Mouse (Mus musculus): ENCODE measurements at regions not wholly inside any gene's neighbourhood (a gene's known extent, or its start where the extent isn't known, plus 50 kb on each side); places are given as distances from the start of the nearest gene placed in this dataset.

DNA sequence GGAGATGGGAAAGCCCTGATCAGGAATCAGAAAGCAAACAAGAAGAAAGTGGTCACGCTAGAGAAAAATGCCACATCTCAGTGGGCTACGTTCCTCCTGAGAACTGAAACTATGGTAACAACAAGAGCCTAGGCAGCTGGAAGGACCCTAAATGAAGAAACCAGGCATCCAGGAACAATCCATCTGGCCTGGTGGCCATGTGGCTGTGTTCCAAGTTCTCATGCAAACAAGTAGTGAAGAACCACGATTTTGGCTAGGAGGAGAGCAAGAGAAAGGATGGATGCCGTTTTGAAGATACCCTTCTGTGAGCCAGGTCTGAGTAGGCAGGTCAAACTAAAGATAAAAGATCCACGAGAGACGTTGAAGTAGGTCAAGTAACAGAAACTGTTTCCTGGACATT is 1613.6 kb upstream of the Gm6569 start:
- Histone ChIP-seq H3K27ac (ENCODE audit: low read depth, low read length) (no peak overlapping the region), H3K4me3 (ENCODE audit: low read depth, low read length) (no peak overlapping the region)

DNA sequence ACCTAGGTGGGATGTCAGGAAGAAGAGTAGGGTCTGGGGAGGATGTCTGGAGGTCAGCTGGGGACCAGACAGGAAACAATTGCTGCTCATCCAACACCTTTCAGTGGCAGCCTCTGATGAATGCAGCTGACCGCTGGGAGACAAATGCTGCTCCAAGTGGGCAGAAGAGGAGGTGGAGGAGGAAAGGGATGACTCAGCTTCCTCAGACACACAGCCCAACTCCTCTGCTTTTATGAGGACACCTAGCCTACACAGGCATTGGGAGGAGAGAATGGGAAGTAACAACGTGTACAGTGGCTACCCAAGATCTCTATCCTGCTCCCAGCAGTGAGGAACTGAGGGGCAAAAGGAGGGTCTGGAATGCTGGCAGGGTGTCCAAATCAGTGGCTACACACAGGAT is 1602.0 kb upstream of the Gm6569 start:
- H3K27me3 ChIP-seq (replicated peaks; ENCODE audit: control insufficient read depth, insufficient read depth, low read length): no peaks in the 10 kb centered on the region
- H3K4me1 ChIP-seq (replicated peaks; ENCODE audit: control insufficient read depth, insufficient read depth, low read length): no peaks in the 10 kb centered on the region
- no peak overlapping the region for H3K27ac ChIP-seq (ENCODE audit: low read depth, low read length)
- H3K4me2 ChIP-seq: no peak overlapping the region
- no peaks in the 10 kb centered on the region for H3K36me3 ChIP-seq (ENCODE audit: control insufficient read depth, insufficient read depth, low read length)
- 49% methylated on average over 2 of the region's 2 CpGs for WGBS
- no peaks in the 10 kb centered on the region for H3K9me3 ChIP-seq (ENCODE audit: control insufficient read depth, low read length)
- no peak overlapping the region for H3K9ac ChIP-seq (ENCODE audit: low read depth, low read length)
- DNase-seq (ENCODE audit: low spot score) (no peak), ATAC-seq (replicated peaks; ENCODE audit: low FRiP score) (no peak)
- no peak overlapping the region for H3K4me3 ChIP-seq (ENCODE audit: low read depth, low read length)

More for the DNA sequence above, 1613.6 kb upstream of the Gm6569 start:
- no peak for ATAC-seq (replicated peaks; ENCODE audit: low FRiP score)
- no peak overlapping the region for H3K4me2 ChIP-seq
- no peaks in the 10 kb centered on the region for H3K9me3 ChIP-seq (ENCODE audit: control insufficient read depth, low read length)
- DNase-seq (ENCODE audit: low spot score): no peak
- no peaks in the 10 kb centered on the region for H3K27me3 ChIP-seq (replicated peaks; ENCODE audit: control insufficient read depth, insufficient read depth, low read length)
- WGBS: 70% methylated on average over 6 of the region's 6 CpGs
- no peaks in the 10 kb centered on the region for H3K36me3 ChIP-seq (ENCODE audit: control insufficient read depth, insufficient read depth, low read length)
- no peak overlapping the region for H3K9ac ChIP-seq (ENCODE audit: low read depth, low read length)
- no peaks in the 10 kb centered on the region for H3K4me1 ChIP-seq (replicated peaks; ENCODE audit: control insufficient read depth, insufficient read depth, low read length)

DNA sequence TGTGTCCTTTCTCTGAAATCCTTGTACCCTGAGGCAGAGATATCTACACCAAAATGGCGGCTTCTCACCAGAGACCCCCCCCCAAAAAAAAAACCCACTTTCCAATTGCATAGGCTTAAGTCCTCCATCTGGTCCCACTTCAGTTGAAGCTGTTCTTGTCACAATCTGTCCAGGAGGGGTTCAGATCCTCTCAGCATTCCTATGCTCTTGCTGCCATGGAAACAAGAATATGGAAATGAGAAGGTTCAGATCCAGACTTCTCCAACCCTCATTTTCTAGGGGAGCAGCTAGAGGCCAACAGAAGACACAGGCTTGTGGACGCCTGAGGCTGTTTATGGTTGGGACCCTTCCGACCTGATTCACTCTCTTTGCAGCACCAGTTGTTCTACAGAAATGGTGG is 1569.7 kb upstream of the Gm6569 start:
- 65% methylated on average over 3 of the region's 3 CpGs for WGBS

GRCm38 (mm10) chr15:72283846-72284245 is 1550.5 kb upstream of the Gm6569 start:
- WGBS: 60% methylated on average over 1 of the region's 1 CpGs
- H3K9me3 ChIP-seq (ENCODE audit: control insufficient read depth, low read length): no peaks in the 10 kb centered on the region

More for the DNA sequence above, 1569.7 kb upstream of the Gm6569 start:
- DNase-seq (ENCODE audit: low spot score) (no peak), ATAC-seq (replicated peaks; ENCODE audit: low FRiP score) (no peak)
- Histone ChIP-seq H3K4me1 (replicated peaks; ENCODE audit: control insufficient read depth, insufficient read depth, low read length) (no peaks in the 10 kb centered on the region), H3K36me3 (ENCODE audit: control insufficient read depth, insufficient read depth, low read length) (no peaks in the 10 kb centered on the region), H3K9ac (ENCODE audit: low read depth, low read length) (no peak overlapping the region), H3K27me3 (replicated peaks; ENCODE audit: control insufficient read depth, insufficient read depth, low read length) (no peaks in the 10 kb centered on the region), H3K9me3 (ENCODE audit: control insufficient read depth, low read length) (no peaks in the 10 kb centered on the region), H3K4me2 (no peak overlapping the region), H3K4me3 (ENCODE audit: low read depth, low read length) (no peak overlapping the region), H3K27ac (ENCODE audit: low read depth, low read length) (no peak overlapping the region)

GRCm38 (mm10) chr15:72296648-72297047 is 1537.7 kb upstream of the Gm6569 start:
- ATAC-seq (replicated peaks; ENCODE audit: low FRiP score) (no peak), DNase-seq (ENCODE audit: low spot score) (no peak)
- no peak overlapping the region for H3K4me3 ChIP-seq (ENCODE audit: low read depth, low read length)
- 85% methylated on average over 2 of the region's 2 CpGs for WGBS
- no peaks in the 10 kb centered on the region for H3K36me3 ChIP-seq (ENCODE audit: control insufficient read depth, insufficient read depth, low read length)
- no peaks in the 10 kb centered on the region for H3K4me1 ChIP-seq (replicated peaks; ENCODE audit: control insufficient read depth, insufficient read depth, low read length)
- no peaks in the 10 kb centered on the region for H3K9me3 ChIP-seq (ENCODE audit: control insufficient read depth, low read length)
- H3K4me2 ChIP-seq: no peak overlapping the region
- H3K27ac ChIP-seq (ENCODE audit: low read depth, low read length): no peak overlapping the region
- no peaks in the 10 kb centered on the region for H3K27me3 ChIP-seq (replicated peaks; ENCODE audit: control insufficient read depth, insufficient read depth, low read length)
- no peak overlapping the region for H3K9ac ChIP-seq (ENCODE audit: low read depth, low read length)

More at GRCm38 (mm10) chr15:72283846-72284245, 1550.5 kb upstream of the Gm6569 start:
- H3K9ac ChIP-seq (ENCODE audit: low read depth, low read length): no peak overlapping the region
- no peaks in the 10 kb centered on the region for H3K4me1 ChIP-seq (replicated peaks; ENCODE audit: control insufficient read depth, insufficient read depth, low read length)
- no peak for DNase-seq (ENCODE audit: low spot score)
- no peak overlapping the region for H3K4me2 ChIP-seq
- H3K27me3 ChIP-seq (replicated peaks; ENCODE audit: control insufficient read depth, insufficient read depth, low read length): no peaks in the 10 kb centered on the region
- H3K27ac ChIP-seq (ENCODE audit: low read depth, low read length): no peak overlapping the region
- no peak for ATAC-seq (replicated peaks; ENCODE audit: low FRiP score)
- H3K36me3 ChIP-seq (ENCODE audit: control insufficient read depth, insufficient read depth, low read length): no peaks in the 10 kb centered on the region
- H3K4me3 ChIP-seq (ENCODE audit: low read depth, low read length): no peak overlapping the region

DNA sequence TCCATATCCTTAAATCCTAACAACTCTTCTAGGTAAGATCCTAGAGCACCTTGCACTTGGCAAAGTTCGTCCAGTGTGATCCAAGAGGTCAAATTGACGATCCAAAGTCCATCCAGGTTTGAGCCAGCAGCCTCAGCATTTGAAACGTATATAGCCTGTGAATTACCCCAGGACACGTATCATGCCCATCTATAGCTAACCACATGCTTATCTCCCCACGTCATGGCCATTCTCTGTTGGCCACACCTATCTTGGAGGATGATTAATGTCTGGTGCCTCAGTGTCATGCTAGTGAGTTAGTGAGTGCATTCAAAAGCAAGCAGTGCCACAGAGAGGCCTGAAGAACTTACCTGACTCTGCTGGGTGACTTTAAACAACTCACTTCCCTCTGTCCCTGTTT is 1521.9 kb upstream of the Gm6569 start:
- H3K4me1 ChIP-seq (replicated peaks; ENCODE audit: control insufficient read depth, insufficient read depth, low read length): no peaks in the 10 kb centered on the region
- no peaks in the 10 kb centered on the region for H3K9me3 ChIP-seq (ENCODE audit: control insufficient read depth, low read length)
- H3K36me3 ChIP-seq (ENCODE audit: control insufficient read depth, insufficient read depth, low read length): no peaks in the 10 kb centered on the region
- ATAC-seq (replicated peaks; ENCODE audit: low FRiP score) (no peak), DNase-seq (ENCODE audit: low spot score) (no peak)
- H3K4me2 ChIP-seq: no peak overlapping the region
- H3K27me3 ChIP-seq (replicated peaks; ENCODE audit: control insufficient read depth, insufficient read depth, low read length): no peaks in the 10 kb centered on the region
- WGBS: 56% methylated on average over 5 of the region's 5 CpGs
- no peak overlapping the region for H3K9ac ChIP-seq (ENCODE audit: low read depth, low read length)
- no peak overlapping the region for H3K27ac ChIP-seq (ENCODE audit: low read depth, low read length)
- H3K4me3 ChIP-seq (ENCODE audit: low read depth, low read length): no peak overlapping the region

- Histone ChIP-seq H3K36me3 (ENCODE audit: control insufficient read depth, insufficient read depth, low read length) (no peaks in the 10 kb centered on the region), H3K9me3 (ENCODE audit: control insufficient read depth, low read length) (no peaks in the 10 kb centered on the region), H3K4me1 (replicated peaks; ENCODE audit: control insufficient read depth, insufficient read depth, low read length) (no peaks in the 10 kb centered on the region), H3K4me2 (no peak overlapping the region), H3K27me3 (replicated peaks; ENCODE audit: control insufficient read depth, insufficient read depth, low read length) (no peaks in the 10 kb centered on the region), H3K4me3 (ENCODE audit: low read depth, low read length) (no peak overlapping the region), H3K27ac (ENCODE audit: low read depth, low read length) (no peak overlapping the region), H3K9ac (ENCODE audit: low read depth, low read length) (no peak overlapping the region)
- DNase-seq (ENCODE audit: low spot score) (no peak), ATAC-seq (replicated peaks; ENCODE audit: low FRiP score) (no peak)
- WGBS: 79% methylated on average over 5 of the region's 5 CpGs
These were observed 1512.8 kb upstream of the Gm6569 start for GRCm38 (mm10) chr15:72321528-72321927.

DNA sequence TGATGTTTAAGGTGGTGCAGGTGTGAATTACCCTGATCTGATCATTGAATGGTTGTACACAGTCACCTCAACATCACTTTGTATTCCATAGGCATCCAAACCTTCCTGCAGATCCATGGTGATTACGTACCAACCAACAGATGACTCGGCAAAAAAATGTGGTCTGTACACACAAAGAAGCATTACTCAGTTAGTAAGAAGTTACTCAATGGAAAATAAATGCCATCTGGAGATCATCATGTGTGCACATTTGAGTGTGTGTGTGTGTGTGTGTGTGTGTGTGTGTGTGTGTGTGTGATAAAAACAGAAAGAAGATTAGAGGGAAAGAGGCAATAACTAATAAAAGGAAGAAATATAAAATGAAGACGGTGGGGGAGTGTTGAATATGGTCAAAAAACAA is 1512.2 kb upstream of the Gm6569 start:
- H3K9ac ChIP-seq (ENCODE audit: low read depth, low read length): no peak overlapping the region
- no peak overlapping the region for H3K4me2 ChIP-seq
- DNase-seq (ENCODE audit: low spot score) (no peak), ATAC-seq (replicated peaks; ENCODE audit: low FRiP score) (no peak)
- no peaks in the 10 kb centered on the region for H3K4me1 ChIP-seq (replicated peaks; ENCODE audit: control insufficient read depth, insufficient read depth, low read length)
- H3K9me3 ChIP-seq (ENCODE audit: control insufficient read depth, low read length): no peaks in the 10 kb centered on the region
- H3K4me3 ChIP-seq (ENCODE audit: low read depth, low read length): no peak overlapping the region
- WGBS: 84% methylated on average over 3 of the region's 3 CpGs
- no peak overlapping the region for H3K27ac ChIP-seq (ENCODE audit: low read depth, low read length)
- H3K36me3 ChIP-seq (ENCODE audit: control insufficient read depth, insufficient read depth, low read length): no peaks in the 10 kb centered on the region
- H3K27me3 ChIP-seq (replicated peaks; ENCODE audit: control insufficient read depth, insufficient read depth, low read length): no peaks in the 10 kb centered on the region

- no peak for ATAC-seq (replicated peaks; ENCODE audit: low FRiP score)
- no peaks in the 10 kb centered on the region for H3K27me3 ChIP-seq (replicated peaks; ENCODE audit: control insufficient read depth, insufficient read depth, low read length)
- no peak overlapping the region for H3K27ac ChIP-seq (ENCODE audit: low read depth, low read length)
- no peak overlapping the region for H3K4me3 ChIP-seq (ENCODE audit: low read depth, low read length)
- no peak overlapping the region for H3K4me2 ChIP-seq
- no peak overlapping the region for H3K9ac ChIP-seq (ENCODE audit: low read depth, low read length)
- no peaks in the 10 kb centered on the region for H3K36me3 ChIP-seq (ENCODE audit: control insufficient read depth, insufficient read depth, low read length)
- H3K4me1 ChIP-seq (replicated peaks; ENCODE audit: control insufficient read depth, insufficient read depth, low read length): no peaks in the 10 kb centered on the region
- DNase-seq (ENCODE audit: low spot score): no peak
- H3K9me3 ChIP-seq (ENCODE audit: control insufficient read depth, low read length): no peaks in the 10 kb centered on the region
- 62% methylated on average over 7 of the region's 7 CpGs for WGBS
These were observed 1511.2 kb upstream of the Gm6569 start for GRCm38 (mm10) chr15:72323158-72323557.

All from liver, embryonic 11.5 days (tissue).